Mouse (Mus musculus) adrenal gland, postnatal 36 days (tissue): ENCODE results near the gene Tssc4. TPM values are rescaled to one million over a fixed set of nuclear protein-coding genes. Genes with fewer than 3 reads are reported as not detected.

ENCODE experiments used
- DNase-seq, 2 experiments: peaks; one replicate each; pipeline ENCODE4 v3.0.0; 2021; ENCODE audit warnings: mixed read lengths in 1 of 2
- long read RNA-seq, 2 experiments: library from polyadenylated mRNA; stranded (forward); transcript quantifications; one replicate each; pipeline ENCODE4 v2.0.0; 2021; ENCODE audit warnings: borderline sequencing depth in 2 of 2
- total RNA-seq, 2 experiments: library from RNA; stranded (reverse); gene quantifications; 2 replicates each; pipeline ENCODE4 v1.2.3; 2021

Gene Tssc4
- 10 to 100 TPM; 32.4 to 33.3 TPM for total RNA-seq
- long read RNA-seq, experiment 1, transcript Tssc4-206 (3 exons, 1,364 nt): minor isoform, 21 of 80 reads
- long read RNA-seq, experiment 1, transcript Tssc4-201 (3 exons, 1,519 nt): minor isoform, 19 of 80 reads
- long read RNA-seq, experiment 1, transcript Tssc4-203 (2 exons, 1,091 nt): minor isoform, 6 of 80 reads
- long read RNA-seq, experiment 1, transcript Tssc4-207 (1 exons, 1,735 nt): major isoform, 30 of 80 reads
- long read RNA-seq, experiment 1, partial matches to known transcripts: 1 of 80 reads
- long read RNA-seq, experiment 1, other reads (novel, unspliced or antisense): 1 of 80 reads
- long read RNA-seq, experiment 2, transcript Tssc4-206 (3 exons, 1,364 nt): minor isoform, 10 of 34 reads
- long read RNA-seq, experiment 2, transcript Tssc4-207 (1 exons, 1,735 nt): major isoform, 14 of 34 reads
- long read RNA-seq, experiment 2, partial matches to known transcripts: 2 of 34 reads
- long read RNA-seq, experiment 2, other reads (novel, unspliced or antisense): 0 of 34 reads

DNA sequence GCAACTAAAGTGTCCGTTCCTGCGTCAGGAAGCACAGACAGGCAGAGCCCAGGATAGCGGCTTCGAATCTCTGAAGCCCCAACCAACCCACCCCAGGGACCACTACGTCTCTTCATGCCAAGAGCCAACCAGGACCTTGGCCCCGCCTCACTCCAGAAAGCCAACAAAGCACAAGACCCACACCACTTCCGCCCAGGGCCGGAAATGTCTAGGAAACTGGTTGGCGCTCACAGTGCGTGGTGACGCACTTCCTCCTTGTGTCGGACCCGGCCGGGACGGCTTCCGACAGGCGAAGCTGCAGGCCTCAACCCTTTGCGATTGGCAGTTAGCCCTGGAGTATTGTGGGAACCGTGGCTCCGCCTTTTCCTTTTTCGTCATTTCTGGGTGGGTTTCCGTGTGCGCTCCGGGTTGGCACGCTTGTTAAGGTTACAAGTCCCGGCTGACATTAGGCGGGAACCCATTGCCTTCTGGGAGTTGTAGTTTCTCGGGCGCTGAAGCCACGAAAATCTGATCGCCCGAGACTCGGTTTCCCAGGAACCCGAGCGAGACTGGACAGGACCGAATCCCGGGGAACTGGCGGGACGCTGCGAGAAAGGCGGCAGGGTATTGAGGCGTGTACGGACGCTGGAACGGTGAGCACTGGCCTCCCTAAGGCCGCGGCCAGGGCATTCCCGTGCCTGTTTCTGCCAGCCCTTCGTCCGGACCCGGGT, at the start of gene Tssc4:
Gene Tssc4 (plus strand): TSS at position 368 of the 710 bp plus-strand sequence.
- DNase-seq: peak; percentile 97

DNA sequence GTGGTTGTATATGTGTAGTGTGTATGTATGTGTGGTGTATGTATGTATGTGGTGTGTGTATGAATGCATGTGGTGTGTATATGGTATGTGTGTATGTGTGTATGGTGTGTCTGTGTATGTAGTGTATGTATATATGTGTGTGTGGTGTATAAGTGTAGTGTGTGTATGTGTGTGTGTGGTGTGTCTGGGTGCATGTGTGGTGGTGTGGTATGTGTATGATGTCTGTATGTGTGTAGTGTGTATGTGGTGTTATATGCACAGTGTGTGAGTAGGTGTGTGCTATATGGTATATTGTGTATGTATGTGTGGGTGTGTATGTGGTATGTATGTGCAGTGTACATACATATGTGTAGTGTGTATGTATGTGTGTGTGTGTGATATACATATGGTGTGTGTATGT, 49.0 kb upstream of the Tssc4 start:
- no peak for DNase-seq

DNA sequence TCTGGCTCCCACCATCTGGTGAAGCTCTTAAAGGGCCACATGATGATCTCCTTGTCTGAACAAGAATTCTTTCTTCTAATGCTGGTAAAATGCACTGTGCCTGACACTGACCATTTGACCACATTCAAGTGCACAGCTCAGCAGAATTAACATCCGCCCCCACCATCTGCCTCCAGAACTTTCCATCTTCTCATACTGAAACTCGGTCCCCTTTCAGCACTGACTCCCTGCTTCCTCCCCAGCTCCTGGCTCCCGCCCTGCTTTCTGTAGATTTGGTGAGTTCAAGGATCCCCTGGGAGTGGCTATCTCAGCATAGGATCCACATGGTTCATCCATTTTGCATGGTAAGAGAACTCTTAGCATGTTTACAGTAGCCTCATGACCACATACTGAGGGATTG, 48.3 kb upstream of the Tssc4 start:
- DNase-seq: no peak

DNA sequence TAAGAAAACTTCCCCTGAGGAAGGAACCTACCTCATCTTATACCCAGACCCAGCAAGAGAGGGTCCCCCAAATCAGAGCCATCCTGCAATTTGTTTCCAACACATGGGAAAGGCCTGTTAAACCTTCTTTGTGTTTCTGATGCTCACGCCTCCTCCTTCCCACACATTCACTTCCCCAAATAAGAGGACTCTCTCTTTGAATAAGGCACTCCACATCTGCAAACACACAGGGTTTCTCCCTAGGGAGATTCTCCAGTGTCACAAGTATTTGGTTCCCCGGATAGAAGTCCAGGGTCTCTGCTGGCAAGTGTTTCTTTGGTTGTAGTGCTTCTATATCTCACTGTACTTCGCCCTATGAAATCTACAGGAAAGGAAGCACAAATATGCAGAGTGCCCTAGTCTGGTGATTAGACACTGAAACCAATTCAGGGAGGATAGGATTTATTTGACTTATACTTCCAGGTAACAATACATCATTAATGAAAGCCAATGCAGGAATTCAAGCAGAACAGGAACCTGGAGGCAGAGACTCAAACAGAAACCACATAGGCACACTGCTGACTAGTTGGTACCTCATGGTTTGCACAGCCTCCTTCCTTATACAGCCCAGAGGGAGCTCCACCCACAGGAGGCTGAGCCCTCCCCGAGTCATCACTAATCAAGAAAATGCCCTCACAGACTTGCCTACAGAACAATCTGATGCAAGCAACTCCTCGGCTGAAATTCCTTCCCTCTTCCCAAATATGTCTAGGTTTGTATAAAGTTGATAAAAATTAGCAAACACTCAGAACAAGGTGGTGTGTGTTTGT, 47.5 kb upstream of the Tssc4 start:
- no peak for DNase-seq

- no peak for DNase-seq
Measured at GRCm38 (mm10) chr7:143023499-143023898, 45.5 kb upstream of the Tssc4 start.

- DNase-seq: no peak
Measured at GRCm38 (mm10) chr7:143024293-143024692, 44.8 kb upstream of the Tssc4 start.

- DNase-seq: no peak
Measured at GRCm38 (mm10) chr7:143025496-143025895, 43.6 kb upstream of the Tssc4 start.

- no peak for DNase-seq
Measured at GRCm38 (mm10) chr7:143027196-143027595, 41.9 kb upstream of the Tssc4 start.

- peak in 1 of 2 experiments; percentile 54 for DNase-seq
Measured at GRCm38 (mm10) chr7:143031816-143032215, 37.2 kb upstream of the Tssc4 start.

DNA sequence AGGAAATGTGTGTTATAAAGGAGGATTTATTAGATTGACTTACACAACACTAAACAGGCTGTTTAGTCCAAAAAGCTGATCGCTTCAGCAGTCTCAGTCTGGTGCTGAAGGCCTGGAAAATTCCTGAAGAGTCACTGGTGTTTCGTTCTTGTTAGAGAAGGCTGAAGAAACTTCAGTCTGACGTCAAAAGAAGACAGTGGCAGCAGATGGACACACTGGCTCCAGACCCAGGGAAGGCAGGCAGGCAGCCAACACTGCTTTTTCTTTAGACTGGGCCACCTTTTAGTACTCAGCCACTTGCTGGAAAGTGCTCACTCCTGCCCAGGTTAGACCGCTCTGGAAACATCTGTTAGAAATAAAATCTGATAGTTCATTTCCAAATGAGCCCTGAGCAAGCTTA, 35.5 kb upstream of the Tssc4 start:
- peak in 1 of 2 experiments; percentile 53 for DNase-seq

- DNase-seq: no peak
Measured at GRCm38 (mm10) chr7:143034112-143034511, 34.9 kb upstream of the Tssc4 start.

DNA sequence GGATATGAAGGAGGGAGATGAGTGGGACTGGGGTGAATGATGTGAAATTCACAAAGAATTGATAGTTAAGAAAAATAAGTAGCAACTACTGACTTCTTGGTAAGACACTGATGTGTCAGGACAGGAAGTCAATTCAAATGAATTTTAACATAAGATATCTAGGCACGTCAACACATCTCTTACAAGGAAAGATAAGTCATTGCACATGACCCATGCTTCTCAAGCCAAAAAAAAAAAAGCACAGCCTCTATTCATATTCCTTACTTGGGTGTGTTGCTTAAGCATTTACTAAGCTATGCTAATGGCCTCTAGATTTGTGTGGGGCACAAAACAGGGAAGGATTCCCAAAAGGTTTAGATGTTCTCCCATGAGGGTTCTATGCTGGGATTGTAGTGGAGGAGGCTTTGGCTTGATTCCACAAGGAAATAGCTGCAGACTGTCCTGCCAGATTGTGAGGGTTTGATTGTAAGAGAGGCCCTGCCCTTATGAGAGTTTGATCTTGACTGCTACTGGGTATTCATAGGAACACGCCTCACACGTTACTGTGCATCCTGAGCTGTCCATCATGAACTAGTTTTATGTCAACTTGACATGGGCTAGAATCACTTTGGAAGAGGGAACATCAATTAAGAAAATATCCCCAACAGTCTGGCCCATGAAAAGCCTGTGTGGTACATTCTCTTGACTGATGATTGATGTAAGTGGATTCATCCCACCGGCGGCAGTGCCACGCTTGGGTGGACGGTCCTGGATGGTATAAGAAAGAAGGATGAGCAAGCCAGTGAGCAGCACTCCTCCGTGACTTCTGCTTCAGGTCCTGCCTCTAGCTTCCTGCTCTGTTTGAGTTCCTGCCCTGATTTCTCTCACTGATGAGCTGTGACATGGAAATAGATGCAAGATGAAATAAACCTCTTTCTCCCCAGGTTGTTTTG, 34.3 kb upstream of the Tssc4 start:
- DNase-seq: no peak

GRCm38 (mm10) chr7:143036787-143037186, 32.3 kb upstream of the Tssc4 start:
- no peak for DNase-seq

DNA sequence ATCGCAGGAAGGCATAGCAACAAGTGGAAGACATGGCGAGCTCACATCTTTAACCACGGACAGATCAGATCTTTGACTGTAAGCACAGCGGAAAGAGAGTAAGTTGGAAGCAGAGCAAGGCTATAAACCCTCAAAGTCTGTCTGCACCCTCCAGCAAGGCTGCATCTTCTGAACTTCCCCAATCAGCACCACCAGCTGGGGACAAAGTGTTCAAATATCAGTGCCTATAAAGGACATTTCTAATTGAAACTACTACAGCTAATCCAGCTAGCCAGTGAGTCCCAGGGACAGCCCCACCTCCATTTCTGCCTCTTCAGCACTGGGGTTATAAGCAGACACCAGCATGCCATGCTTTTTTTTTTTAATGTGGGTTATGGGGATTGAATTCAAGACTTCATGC, 31.7 kb upstream of the Tssc4 start:
- no peak for DNase-seq

- no peak for DNase-seq
Measured at GRCm38 (mm10) chr7:143038174-143038931, 30.7 kb upstream of the Tssc4 start.

DNA sequence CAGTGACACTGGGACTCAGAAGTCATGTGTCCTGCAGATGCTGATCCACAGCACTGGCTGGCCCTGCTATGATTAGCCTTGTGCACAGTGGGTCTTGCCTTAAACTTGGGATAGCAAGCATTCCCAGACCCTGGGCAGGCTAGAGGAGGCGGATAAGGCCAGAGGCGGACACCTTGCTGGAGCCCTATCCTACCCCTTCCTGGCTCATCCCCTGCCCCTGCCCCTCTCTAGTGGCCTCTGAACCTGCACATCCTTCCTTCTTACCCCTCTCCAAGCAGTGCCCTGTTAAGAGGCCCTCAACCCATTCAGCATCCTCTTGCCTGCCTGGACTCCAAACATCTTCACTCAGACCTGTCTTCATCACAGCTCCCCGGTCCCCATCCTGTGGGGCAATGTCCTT, 28.5 kb upstream of the Tssc4 start:
- DNase-seq: no peak

DNA sequence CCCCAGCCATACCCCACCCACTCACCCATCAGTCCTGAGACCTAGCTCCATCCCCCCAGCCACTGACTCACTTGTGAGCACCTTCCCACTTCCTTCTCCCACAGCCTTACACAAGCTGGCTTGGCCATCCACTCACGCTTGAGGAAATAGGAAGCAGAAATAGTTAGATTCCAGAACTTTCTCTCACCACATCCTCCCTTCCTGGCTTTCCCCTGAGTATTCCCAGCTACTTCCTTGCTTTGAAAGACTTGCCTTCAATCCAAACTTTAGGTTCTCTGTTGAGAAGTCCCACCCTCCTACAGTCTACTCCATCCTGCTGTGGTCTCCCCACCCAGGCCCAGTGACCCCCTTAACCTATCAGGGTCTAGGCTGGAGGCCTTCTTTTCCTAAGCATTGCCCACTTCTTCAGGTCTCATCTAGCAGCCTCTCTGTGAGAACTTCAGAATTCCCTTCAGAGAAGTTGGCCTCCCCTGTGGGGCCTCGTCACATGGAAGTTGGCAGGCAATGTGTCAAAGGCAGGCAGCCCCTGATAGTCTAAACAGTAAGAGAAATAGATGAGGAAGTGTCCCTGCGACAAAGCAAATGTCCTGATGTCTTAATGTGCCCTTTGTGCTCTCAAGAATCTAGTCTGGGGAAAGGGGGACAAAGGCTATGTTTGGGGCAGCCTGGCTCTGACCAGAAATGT, 27.8 kb upstream of the Tssc4 start:
- DNase-seq: no peak

DNA sequence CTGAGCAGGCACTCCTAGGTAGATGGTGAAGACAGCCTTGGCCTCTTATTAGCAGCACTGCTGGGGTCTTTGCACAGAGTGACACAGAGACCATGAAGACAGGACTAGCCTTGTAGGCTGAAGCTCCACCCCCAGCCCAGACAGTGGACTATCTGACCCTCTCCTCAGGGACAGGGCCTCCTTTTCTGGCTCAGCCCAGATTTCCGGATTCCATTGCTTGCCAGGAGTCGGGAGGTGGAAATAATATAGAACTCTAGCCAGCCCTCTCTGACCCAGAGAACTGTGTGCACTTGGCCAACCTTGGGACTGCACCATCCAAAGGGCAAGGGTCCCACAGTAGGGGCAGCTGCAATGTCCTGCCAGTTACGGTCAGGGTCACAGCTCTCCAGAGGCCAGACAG, 27.0 kb upstream of the Tssc4 start:
- peak; percentile 77 to 85 for DNase-seq

DNA sequence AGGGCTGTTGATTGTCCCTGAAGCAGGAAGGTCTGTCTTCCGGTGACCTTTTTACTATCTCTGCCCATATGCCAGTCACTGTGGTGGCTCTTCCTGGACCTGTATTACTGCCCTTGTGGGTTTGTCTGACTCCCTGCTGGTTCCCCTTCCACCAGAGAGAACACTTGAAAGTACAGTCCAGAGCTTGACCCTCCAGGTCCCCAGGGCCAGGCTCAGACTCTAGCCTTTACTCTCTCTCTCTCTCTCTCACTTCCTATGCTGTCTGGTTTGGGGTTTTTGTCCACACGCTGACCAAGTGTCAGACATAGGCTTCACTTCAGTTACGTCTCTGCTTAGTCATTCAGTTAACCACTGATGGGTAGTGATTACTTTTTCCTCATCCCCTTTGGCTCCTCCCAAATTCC, 26.1 kb upstream of the Tssc4 start:
- no peak for DNase-seq
